Mouse (Mus musculus) forebrain, embryonic 16.5 days (tissue): ENCODE data around the gene Cmip. TPM values are rescaled to one million over a fixed set of nuclear protein-coding genes. Genes with fewer than 3 reads are reported as not detected.

Source experiments
- ATAC-seq: fragments of 200-750 bp; cut with Nextera tagmentation; 2 replicates; pipeline ENCODE4 v1.8.0; 2017; ENCODE audit warnings: mild to moderate bottlenecking, moderate library complexity
- H3K27ac ChIP-seq: fragments of 300-500 bp; sonication (generic); 2 replicates; pipeline ENCODE4 v1.5.1; 2014; ENCODE audit warnings: low read length, control low read depth
- H3K27me3 ChIP-seq: fragments of 300-500 bp; sonication (generic); replicated peaks from 2 replicates; pipeline ENCODE4 v1.6.1; 2014; ENCODE audit warnings: low read length; ENCODE audit not compliant: control insufficient read depth, insufficient read depth
- H3K36me3 ChIP-seq: fragments of 300-500 bp; sonication (generic); 2 replicates; pipeline ENCODE4 v1.6.1; 2014; ENCODE audit not compliant: control insufficient read depth, insufficient read depth
- H3K4me1 ChIP-seq: fragments of 300-500 bp; sonication (generic); replicated peaks from 2 replicates; pipeline ENCODE4 v1.6.1; 2014; ENCODE audit warnings: low read length; ENCODE audit not compliant: control insufficient read depth, insufficient read depth
- H3K4me2 ChIP-seq: fragments of 300-500 bp; sonication (generic); 2 replicates; pipeline ENCODE4 v1.6.1; 2014; ENCODE audit warnings: mild to moderate bottlenecking, low read length, control low read depth
- H3K4me3 ChIP-seq: fragments of 300-500 bp; sonication (generic); replicated peaks from 2 replicates; pipeline ENCODE4 v1.5.1; 2014; ENCODE audit warnings: mild to moderate bottlenecking, low read length, control low read depth
- H3K9ac ChIP-seq: fragments of 300-500 bp; sonication (generic); replicated peaks from 2 replicates; pipeline ENCODE4 v1.6.1; 2014; ENCODE audit warnings: low read depth, low read length, control low read depth
- H3K9me3 ChIP-seq: fragments of 300-500 bp; sonication (generic); 2 replicates; pipeline ENCODE4 v1.6.1; 2016; ENCODE audit warnings: low read length; ENCODE audit not compliant: control insufficient read depth
- WGBS: fragments of 180-500 bp; shearing (Covaris S2); extraction: QIAGEN DNeasy Blood & Tissue Kit; methylation state at CpG from one replicate; pipeline ENCODE4 v1.1.7; 2014; 5-methylcytosine and 5-hydroxymethylcytosine counted together
- polyA plus RNA-seq: library from polyadenylated mRNA; unstranded; fragments of >200 nt; fragmentation: Nextera tagmentation; extraction: Ambion mirVana; gene quantifications from 2 replicates; pipeline ENCODE4 v1.2.1, GENCODE M21; 2015

Gene Cmip
- polyA plus RNA-seq, 1 experiment from 2014 or later, result 98.1 TPM

DNA sequence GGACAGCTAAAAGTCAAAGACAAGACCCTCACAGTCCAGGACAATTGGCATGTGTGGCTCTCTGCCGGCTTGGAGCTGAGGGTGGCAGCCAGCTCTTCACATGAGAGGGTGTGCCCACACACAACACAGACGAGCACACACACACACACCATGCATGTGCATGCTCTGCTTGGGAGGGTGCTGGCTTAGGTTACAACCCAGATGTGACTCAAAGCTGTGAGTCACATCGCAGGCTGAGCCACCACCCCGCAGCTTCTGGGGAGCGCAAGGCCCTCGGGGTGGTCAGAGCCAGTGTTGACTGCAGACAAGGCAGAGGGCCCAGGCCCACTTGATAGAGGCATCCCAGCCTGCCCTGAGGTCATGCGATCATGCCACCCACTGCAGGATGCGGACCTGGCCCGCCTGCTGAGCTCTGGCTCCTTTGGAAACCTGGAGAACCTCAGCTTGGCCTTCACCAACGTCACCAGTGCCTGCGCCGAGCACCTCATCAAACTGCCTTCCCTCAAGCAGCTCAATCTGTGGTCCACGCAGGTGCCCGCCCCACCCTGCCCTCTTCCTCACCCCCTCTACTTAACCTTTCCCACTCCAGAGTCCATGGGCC is 197.8 kb downstream of the Cmip start:
- Histone ChIP-seq H3K36me3 (peaks cover 27% of the 10 kb centered on the region), H3K4me3 (no peak overlapping the region)

DNA sequence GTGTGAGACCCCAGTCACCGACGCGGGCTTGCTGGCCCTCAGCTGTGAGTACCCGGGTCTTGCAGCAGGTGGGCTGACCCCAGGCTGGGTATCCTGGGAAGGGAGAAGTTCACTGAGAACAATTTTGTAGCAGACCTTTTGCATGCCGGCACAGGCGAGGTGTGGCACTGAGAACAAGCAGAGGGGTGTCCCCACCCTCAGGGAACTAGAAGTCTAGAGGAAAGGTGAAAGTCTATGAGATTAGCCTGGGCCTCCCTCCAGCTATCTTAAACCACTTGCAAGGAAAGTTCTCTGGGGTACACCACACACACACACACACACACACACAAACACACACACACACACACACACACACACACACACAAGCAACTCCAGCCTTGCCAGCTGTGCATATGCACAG is 198.8 kb downstream of the Cmip start:
- peaks cover 27% of the 10 kb centered on the region for H3K36me3 ChIP-seq

More for the DNA sequence above, 197.8 kb downstream of the Cmip start:
- 91% methylated on average over 14 of the region's 14 CpGs for WGBS
- ATAC-seq, result no peak
- Histone ChIP-seq H3K9me3 (no peaks in the 10 kb centered on the region), H3K27me3 (no peaks in the 10 kb centered on the region), H3K4me2 (no peak overlapping the region), H3K27ac (no peak overlapping the region; the same call in 1 of the 2 replicates), H3K4me1 (peaks cover 6% of the 10 kb centered on the region), H3K9ac (no peak overlapping the region)

GRCm38 (mm10) chr8:117458440-117458839 is 201.6 kb downstream of the Cmip start:
- H3K9ac ChIP-seq, result no peak overlapping the region
- peaks cover 2% of the 10 kb centered on the region; the same call in 1 of the 2 replicates for H3K4me1 ChIP-seq
- no peak overlapping the region for H3K27ac ChIP-seq
- H3K4me3 ChIP-seq, result no peak overlapping the region
- H3K4me2 ChIP-seq, result no peak overlapping the region
- peaks cover 18% of the 10 kb centered on the region for H3K36me3 ChIP-seq
- H3K9me3 ChIP-seq, result no peaks in the 10 kb centered on the region
- ATAC-seq, result no peak
- WGBS, result 64% methylated on average over 3 of the region's 5 CpGs
- no peaks in the 10 kb centered on the region for H3K27me3 ChIP-seq

More for the DNA sequence above, 198.8 kb downstream of the Cmip start:
- H3K9me3 ChIP-seq, result no peaks in the 10 kb centered on the region
- H3K4me1 ChIP-seq, result peaks cover 4% of the 10 kb centered on the region
- H3K4me3 ChIP-seq, result no peak overlapping the region
- H3K27me3 ChIP-seq, result no peaks in the 10 kb centered on the region
- no peak for ATAC-seq
- no peak overlapping the region for H3K9ac ChIP-seq
- no peak overlapping the region for H3K4me2 ChIP-seq
- H3K27ac ChIP-seq, result no peak overlapping the region
- WGBS, result 91% methylated on average over 6 of the region's 6 CpGs

- 41% methylated on average over 11 of the region's 11 CpGs for WGBS
- H3K27me3 ChIP-seq, result no peaks in the 10 kb centered on the region
- H3K4me3 ChIP-seq, result no peak overlapping the region
- H3K4me1 ChIP-seq, result 0 out of 2 replicates have a peak, but pooled peaks cover 2% of the 10 kb centered on the region
- H3K27ac ChIP-seq, result 0 out of 2 replicates have a peak overlapping the region, but pooled peaks have one; percentile 32
- H3K4me2 ChIP-seq, result no peak overlapping the region
- ATAC-seq, result peak; percentile 60
- no peak overlapping the region for H3K9ac ChIP-seq
- peaks cover 3% of the 10 kb centered on the region; the same call in 1 of the 2 replicates for H3K36me3 ChIP-seq
- 0 out of 2 replicates have a peak, but pooled peaks cover 2% of the 10 kb centered on the region for H3K9me3 ChIP-seq
These were observed 205.9 kb downstream of the Cmip start for GRCm38 (mm10) chr8:117462701-117463284.

DNA sequence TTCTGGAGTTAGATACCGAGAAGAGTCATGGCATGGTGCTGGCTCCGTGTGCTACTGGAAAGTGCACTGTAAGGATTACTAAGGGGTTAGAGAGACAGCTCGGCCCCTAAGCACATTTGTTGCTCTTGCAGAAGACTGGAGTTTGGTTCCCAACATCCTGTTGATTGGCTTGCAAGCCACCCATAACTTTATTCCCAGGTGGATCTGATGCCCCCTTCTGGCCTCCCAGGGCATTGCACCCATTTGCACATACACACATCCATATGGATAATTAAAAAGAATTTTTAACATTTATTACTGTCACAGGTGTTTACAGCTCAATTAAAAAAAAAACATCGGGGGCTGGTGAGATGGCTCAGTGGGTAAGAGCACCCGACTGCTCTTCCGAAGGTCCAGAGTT is 207.7 kb downstream of the Cmip start:
- Histone ChIP-seq H3K27me3 (no peaks in the 10 kb centered on the region), H3K4me3 (no peak overlapping the region), H3K36me3 (no peaks in the 10 kb centered on the region), H3K27ac (no peak overlapping the region), H3K9ac (no peak overlapping the region), H3K9me3 (0 out of 2 replicates have a peak, but pooled peaks cover 2% of the 10 kb centered on the region), H3K4me1 (0 out of 2 replicates have a peak, but pooled peaks cover 2% of the 10 kb centered on the region), H3K4me2 (no peak overlapping the region)
- 92% methylated on average over 6 of the region's 6 CpGs for WGBS
- no peak for ATAC-seq

- H3K36me3 ChIP-seq, result no peaks in the 10 kb centered on the region
- H3K4me3 ChIP-seq, result no peak overlapping the region
- H3K27ac ChIP-seq, result no peak overlapping the region
- 36% methylated on average over 5 of the region's 5 CpGs for WGBS
- no peak overlapping the region for H3K9ac ChIP-seq
- H3K9me3 ChIP-seq, result 0 out of 2 replicates have a peak, but pooled peaks cover 2% of the 10 kb centered on the region
- H3K4me2 ChIP-seq, result no peak overlapping the region
- peak; percentile 68 for ATAC-seq
- H3K4me1 ChIP-seq, result peaks cover 9% of the 10 kb centered on the region
- H3K27me3 ChIP-seq, result no peaks in the 10 kb centered on the region
These were observed 208.4 kb downstream of the Cmip start for GRCm38 (mm10) chr8:117465250-117465649.

- H3K4me2 ChIP-seq, result no peak overlapping the region
- H3K4me3 ChIP-seq, result no peak overlapping the region
- H3K9me3 ChIP-seq, result 0 out of 2 replicates have a peak, but pooled peaks cover 2% of the 10 kb centered on the region
- ATAC-seq, result no peak
- H3K9ac ChIP-seq, result no peak overlapping the region
- H3K27ac ChIP-seq, result no peak overlapping the region
- 90% methylated on average over 10 of the region's 10 CpGs for WGBS
- no peaks in the 10 kb centered on the region for H3K27me3 ChIP-seq
- no peaks in the 10 kb centered on the region for H3K36me3 ChIP-seq
- peaks cover 14% of the 10 kb centered on the region for H3K4me1 ChIP-seq
These were observed 210.6 kb downstream of the Cmip start for GRCm38 (mm10) chr8:117467466-117467865.

DNA sequence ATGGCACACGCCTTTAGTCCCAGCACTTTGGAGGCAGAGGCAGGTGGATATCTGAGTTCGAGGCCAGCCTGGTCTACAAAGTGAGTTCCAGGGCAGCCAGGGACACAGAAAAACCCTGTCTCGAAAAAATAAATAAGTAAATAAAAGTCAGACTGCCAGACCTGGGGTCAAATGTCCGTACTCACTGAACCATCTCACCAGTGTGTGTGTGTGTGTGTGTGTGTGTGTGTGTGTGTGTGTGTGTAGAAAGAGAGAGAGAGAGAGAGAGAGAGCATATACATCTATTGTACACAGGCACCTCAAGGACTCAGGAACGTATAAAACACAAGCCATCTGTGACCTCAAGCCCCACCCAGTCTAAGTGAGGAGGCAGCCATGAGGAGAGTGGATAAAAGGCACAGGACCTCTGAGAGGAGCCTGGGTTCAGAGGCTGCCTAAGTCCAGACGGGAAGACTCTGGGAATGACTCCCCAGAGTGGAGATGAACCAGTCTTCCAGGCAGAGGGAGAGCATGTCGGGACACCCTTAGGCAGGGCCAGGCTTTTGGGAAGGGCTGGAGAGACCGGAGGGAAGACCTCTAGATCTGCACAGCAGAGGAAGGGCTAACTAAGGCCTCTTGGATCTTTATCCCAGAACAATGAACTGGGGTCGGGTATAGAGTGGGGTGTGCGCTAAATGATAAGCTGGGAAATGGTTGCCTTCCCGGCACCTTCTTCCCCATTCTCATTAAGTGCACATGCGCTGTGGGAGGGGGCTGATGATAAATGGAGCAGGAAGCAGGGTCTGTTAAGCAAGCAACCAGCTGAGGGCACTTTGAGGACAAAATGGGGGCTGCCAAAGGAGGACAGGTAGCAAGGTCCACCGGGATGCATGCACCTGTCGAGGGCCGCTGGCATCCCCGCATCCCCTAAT is 212.8 kb downstream of the Cmip start:
- ATAC-seq, result peak; percentile 45
- WGBS, result 31% methylated on average over 16 of the region's 16 CpGs

GRCm38 (mm10) chr8:117470342-117470781 is 213.5 kb downstream of the Cmip start:
- H3K4me1 ChIP-seq, result peaks cover 12% of the 10 kb centered on the region
- no peaks in the 10 kb centered on the region for H3K27me3 ChIP-seq
- peak overlapping the region; percentile 47 for H3K9ac ChIP-seq
- peak overlapping the region; percentile 75 for H3K27ac ChIP-seq
- H3K4me2 ChIP-seq, result peak overlapping the region; percentile 51
- H3K9me3 ChIP-seq, result no peaks in the 10 kb centered on the region
- H3K4me3 ChIP-seq, result peak overlapping the region; percentile 30
- 0% methylated on average over 8 of the region's 14 CpGs for WGBS
- H3K36me3 ChIP-seq, result no peaks in the 10 kb centered on the region
- ATAC-seq, result peak; percentile 89

More for the DNA sequence above, 212.8 kb downstream of the Cmip start:
- Histone ChIP-seq H3K4me1 (peaks cover 12% of the 10 kb centered on the region), H3K9me3 (no peaks in the 10 kb centered on the region), H3K4me3 (peak overlapping the region; percentile 30), H3K4me2 (peak overlapping the region; percentile 51), H3K9ac (peak overlapping the region; percentile 47), H3K27me3 (no peaks in the 10 kb centered on the region), H3K36me3 (no peaks in the 10 kb centered on the region), H3K27ac (peak overlapping the region; percentile 75)
